Mouse (Mus musculus) stomach, embryonic 15.5 days (tissue): ENCODE measurements at regions not wholly inside any gene's neighbourhood (a gene's known extent, or its start where the extent isn't known, plus 50 kb on each side); places are given as distances from the start of the nearest gene placed in this dataset.
A peak's percentile ranks its signal among the peaks of the same experiment; 100 is the strongest.
"Not testable (repeated sequence)": the region's sequence is repeated elsewhere in the genome, so short reads cannot be mapped to it uniquely, and the experiment has no call there.

Experiments used
- ATAC-seq: fragments of 200-750 bp; cut with Nextera tagmentation; 2 replicates; pipeline ENCODE4 v1.8.0; 2017; ENCODE audit warnings: low read depth, moderate number of reproducible peaks, moderate TSS enrichment; ENCODE audit not compliant: insufficient read depth, low FRiP score
- H3K27ac ChIP-seq: fragments of 300-500 bp; sonication (generic); 2 replicates; pipeline ENCODE4 v1.5.1; 2015; ENCODE audit warnings: mild to moderate bottlenecking, inconsistent platforms
- H3K27me3 ChIP-seq: fragments of 300-500 bp; sonication (generic); replicated peaks from 2 replicates; pipeline ENCODE4 v1.6.1; 2015; ENCODE audit warnings: inconsistent platforms
- H3K36me3 ChIP-seq: fragments of 300-500 bp; sonication (generic); 2 replicates; pipeline ENCODE4 v1.6.1; 2015; ENCODE audit warnings: inconsistent platforms
- H3K4me1 ChIP-seq: fragments of 300-500 bp; sonication (generic); 2 replicates; pipeline ENCODE4 v1.6.1; 2015; ENCODE audit warnings: inconsistent platforms
- H3K4me2 ChIP-seq: fragments of 300-500 bp; sonication (generic); 2 replicates; pipeline ENCODE4 v1.6.1; 2015; ENCODE audit warnings: mild to moderate bottlenecking, inconsistent platforms
- H3K4me3 ChIP-seq: fragments of 300-500 bp; sonication (generic); replicated peaks from 2 replicates; pipeline ENCODE4 v1.5.1; 2015; ENCODE audit warnings: inconsistent platforms
- H3K9ac ChIP-seq: fragments of 300-500 bp; sonication (generic); 2 replicates; pipeline ENCODE4 v1.6.1; 2015; ENCODE audit warnings: inconsistent platforms
- H3K9me3 ChIP-seq: fragments of 300-500 bp; sonication (generic); 2 replicates; pipeline ENCODE4 v1.6.1; 2016; ENCODE audit warnings: inconsistent platforms
- WGBS: fragments of 180-500 bp; shearing (Covaris S2); methylation state at CpG from one replicate; pipeline ENCODE4 v1.1.7; 2015; 5-methylcytosine and 5-hydroxymethylcytosine counted together

DNA sequence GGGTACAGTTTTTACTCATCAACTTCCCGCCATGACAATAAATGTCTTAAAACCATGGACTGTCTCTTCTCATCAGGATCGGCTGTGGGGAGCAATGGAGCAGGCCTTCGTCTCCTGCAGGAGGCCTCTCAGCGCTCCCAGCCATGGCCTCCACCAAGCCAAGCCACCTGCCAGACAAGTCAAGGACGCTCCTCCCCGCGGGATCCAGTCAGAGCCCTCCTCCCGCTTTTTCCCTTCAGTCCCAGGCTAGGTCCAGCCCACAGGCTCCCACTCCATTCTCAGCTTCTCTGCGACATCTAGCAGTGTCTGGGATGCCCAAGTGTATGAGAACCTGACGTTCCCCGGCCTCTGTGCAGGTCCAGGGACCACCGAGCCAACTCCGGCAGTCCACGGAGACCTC, 90.2 kb downstream of the Enc1 start:
- no peak overlapping the region for H3K9ac ChIP-seq
- H3K9me3 ChIP-seq: no peaks in the 10 kb centered on the region
- no peak for ATAC-seq
- no peak overlapping the region for H3K27ac ChIP-seq
- no peaks in the 10 kb centered on the region for H3K36me3 ChIP-seq
- H3K4me2 ChIP-seq: no peak overlapping the region
- no peaks in the 10 kb centered on the region for H3K27me3 ChIP-seq
- H3K4me1 ChIP-seq: no peaks in the 10 kb centered on the region
- H3K4me3 ChIP-seq: no peak overlapping the region
- WGBS: 85% methylated on average over 14 of the region's 14 CpGs

DNA sequence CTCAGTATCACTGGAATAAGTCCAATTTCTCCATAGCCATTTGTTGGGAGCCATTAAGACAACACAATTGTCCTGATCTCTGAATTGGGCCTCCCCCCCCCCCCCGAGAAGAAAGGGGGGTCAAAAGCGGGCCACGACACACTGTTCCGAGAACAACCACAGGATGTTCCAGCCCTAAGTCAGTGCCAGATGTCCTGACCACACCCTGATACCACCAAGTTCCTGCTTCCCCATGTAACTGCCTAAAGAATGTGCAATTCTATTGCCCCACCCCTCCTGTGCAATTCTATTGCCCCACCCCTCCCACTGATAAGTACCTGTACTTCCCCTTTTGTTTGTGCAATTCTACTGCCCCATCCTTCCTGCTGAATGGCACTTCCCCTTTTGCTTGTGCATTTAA, 80.4 kb downstream of the Enc1 start:
- WGBS: 85% methylated on average over 4 of the region's 4 CpGs
- not testable (repeated sequence) for H3K4me2 ChIP-seq

DNA sequence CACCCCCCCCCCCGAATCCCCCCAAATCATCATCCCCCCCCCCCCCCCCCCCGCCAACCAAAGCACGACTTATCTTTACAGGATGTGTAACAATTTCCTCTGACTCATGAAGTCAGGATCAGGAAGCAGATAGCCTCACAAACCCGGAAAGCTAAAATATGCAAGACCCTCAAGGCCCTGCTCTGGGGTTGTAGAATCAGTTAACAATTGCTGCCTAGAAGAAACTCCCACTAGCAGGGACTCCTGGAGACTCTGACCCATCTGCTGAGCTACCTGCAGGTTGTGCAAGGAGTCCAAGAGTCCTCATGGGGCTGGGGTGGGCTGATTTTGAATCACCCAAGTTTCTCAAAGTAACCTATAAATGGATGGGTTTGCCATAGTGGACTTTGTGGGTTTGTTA, 79.9 kb downstream of the Enc1 start:
- Histone ChIP-seq H3K4me3 (no peak overlapping the region), H3K27me3 (no peaks in the 10 kb centered on the region), H3K9me3 (no peaks in the 10 kb centered on the region), H3K27ac (no peak overlapping the region), H3K4me1 (no peaks in the 10 kb centered on the region), H3K36me3 (no peaks in the 10 kb centered on the region), H3K4me2 (no peak overlapping the region), H3K9ac (no peak overlapping the region)
- WGBS: 40% methylated on average over 2 of the region's 4 CpGs
- no peak for ATAC-seq

More for the DNA sequence above, 80.4 kb downstream of the Enc1 start:
- not testable (repeated sequence) for ATAC-seq, H3K27ac ChIP-seq, H3K4me1 ChIP-seq, H3K27me3 ChIP-seq, H3K9ac ChIP-seq, H3K9me3 ChIP-seq, H3K36me3 ChIP-seq, H3K4me3 ChIP-seq

DNA sequence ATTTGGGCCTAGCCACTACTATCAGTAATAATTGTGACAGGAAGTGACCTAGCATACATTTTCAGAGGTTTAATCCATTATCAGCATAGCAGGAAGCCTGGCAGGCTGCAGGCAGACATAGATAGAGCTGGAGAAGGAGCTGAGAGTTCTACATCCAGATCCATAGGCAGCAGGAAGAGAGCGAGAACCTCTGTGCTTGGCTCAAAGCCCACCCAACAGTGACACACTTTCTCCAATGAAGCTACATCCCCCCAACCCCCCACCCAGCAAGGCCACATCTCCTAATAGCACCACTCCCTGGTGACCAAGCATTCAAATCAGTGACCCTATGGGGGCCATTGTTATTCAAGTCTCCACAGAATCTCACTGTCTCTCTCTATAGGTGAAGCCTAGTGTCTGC, 79.4 kb downstream of the Enc1 start:
- H3K4me3 ChIP-seq: no peak overlapping the region
- H3K27ac ChIP-seq: no peak overlapping the region

DNA sequence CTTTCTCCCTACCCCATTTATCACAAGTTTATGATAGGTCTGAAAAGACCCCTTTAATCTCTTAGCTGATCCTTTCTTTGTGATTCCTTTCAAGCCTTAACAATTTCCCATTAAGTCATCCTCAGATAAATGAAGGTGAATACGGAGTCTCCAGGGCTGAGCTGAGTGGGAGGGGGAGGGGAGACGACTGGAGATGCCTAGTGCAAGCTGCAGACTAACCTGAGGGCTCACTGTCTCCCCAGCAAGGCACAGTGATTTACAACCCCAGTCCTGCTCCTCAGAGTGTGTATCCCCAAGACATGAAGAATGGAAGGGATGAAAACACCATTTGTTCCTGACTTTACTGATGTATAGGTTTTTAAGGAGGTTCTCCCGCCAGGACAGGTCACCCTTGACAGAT, 76.7 kb downstream of the Enc1 start:
- H3K4me1 ChIP-seq: 0 out of 2 replicates have a peak, but pooled peaks cover 3% of the 10 kb centered on the region
- ATAC-seq: no peak
- no peak overlapping the region for H3K4me3 ChIP-seq
- H3K9ac ChIP-seq: no peak overlapping the region
- no peaks in the 10 kb centered on the region for H3K36me3 ChIP-seq
- no peak overlapping the region for H3K27ac ChIP-seq
- no peak overlapping the region for H3K4me2 ChIP-seq
- 17% methylated on average over 3 of the region's 3 CpGs for WGBS
- H3K27me3 ChIP-seq: no peaks in the 10 kb centered on the region
- no peaks in the 10 kb centered on the region for H3K9me3 ChIP-seq

More for the DNA sequence above, 79.4 kb downstream of the Enc1 start:
- H3K9me3 ChIP-seq: no peaks in the 10 kb centered on the region
- 79% methylated on average over 1 of the region's 1 CpGs for WGBS
- no peaks in the 10 kb centered on the region for H3K27me3 ChIP-seq
- no peaks in the 10 kb centered on the region for H3K4me1 ChIP-seq
- H3K36me3 ChIP-seq: no peaks in the 10 kb centered on the region
- no peak overlapping the region for H3K4me2 ChIP-seq
- no peak for ATAC-seq
- H3K9ac ChIP-seq: no peak overlapping the region

DNA sequence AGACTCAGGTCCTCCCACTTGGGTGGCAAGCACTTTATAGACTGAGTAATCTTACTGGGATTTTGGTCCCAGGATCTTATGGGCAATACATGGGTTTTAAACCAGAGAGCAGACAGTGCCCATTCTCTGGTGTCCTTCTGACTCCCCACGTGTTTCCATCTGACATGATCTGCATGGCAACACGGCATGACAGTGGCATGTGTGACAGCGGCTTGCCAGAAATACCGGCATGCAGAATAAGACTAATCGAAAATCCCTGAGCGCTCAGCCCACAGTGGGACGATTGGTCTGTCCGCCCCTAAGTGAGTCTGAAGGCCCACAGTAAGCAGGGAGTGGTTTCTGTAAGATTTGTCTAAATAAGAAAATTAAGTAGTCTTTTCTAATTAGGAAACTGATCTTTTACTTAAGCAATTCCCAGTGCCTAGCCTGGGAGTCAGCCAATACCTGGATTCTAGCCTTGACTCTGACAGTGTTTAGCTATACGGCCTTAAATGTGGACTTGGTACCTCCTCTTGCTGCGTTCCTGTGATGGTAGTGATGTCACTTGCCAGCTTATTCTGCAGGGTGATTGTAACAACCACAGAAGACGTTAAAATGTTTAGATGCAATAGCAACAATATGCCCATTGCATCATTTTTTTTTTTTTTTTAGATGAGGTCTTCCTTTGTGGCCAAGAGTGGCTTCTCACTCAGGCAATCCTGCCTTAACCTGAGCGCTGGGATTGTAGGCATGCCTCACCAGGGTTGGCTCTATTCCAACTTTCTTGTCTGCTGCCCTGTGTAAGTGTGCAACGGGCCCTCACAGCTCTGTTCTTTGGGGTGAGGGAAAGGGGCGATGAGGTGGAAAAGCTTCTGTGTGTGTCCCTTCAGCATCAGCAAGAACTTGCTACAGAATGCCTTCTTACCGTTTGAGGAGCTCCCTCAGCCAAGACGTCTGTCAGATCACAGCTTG, 71.8 kb downstream of the Enc1 start:
- Histone ChIP-seq H3K4me3 (no peak overlapping the region), H3K4me1 (peaks cover 15% of the 10 kb centered on the region), H3K4me2 (no peak overlapping the region), H3K27me3 (no peaks in the 10 kb centered on the region), H3K9ac (no peak overlapping the region), H3K27ac (no peak overlapping the region), H3K9me3 (no peaks in the 10 kb centered on the region), H3K36me3 (no peaks in the 10 kb centered on the region)
- WGBS: 74% methylated on average over 16 of the region's 16 CpGs
- no peak for ATAC-seq

DNA sequence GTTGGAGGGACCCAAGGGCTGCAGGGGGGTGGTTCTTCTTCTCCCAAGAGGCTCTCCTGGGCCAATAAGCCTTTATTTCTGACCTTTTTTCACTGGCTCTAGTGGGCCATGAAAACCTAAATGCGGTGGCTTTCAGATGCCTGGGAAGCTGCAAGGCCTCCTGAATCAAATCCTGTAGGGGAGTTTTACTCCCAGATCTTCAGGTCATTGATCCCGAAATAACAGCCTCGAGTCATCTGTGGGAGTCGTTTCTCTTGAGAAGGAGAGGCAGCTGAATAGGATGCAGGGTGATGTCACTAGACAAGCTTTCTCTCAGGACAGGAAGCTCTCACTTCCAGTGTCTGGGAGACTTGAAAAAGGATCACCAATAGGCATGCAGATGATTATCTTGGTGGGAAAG, 70.4 kb downstream of the Enc1 start:
- H3K9me3 ChIP-seq: no peaks in the 10 kb centered on the region
- H3K4me2 ChIP-seq: no peak overlapping the region
- 29% methylated on average over 4 of the region's 4 CpGs for WGBS
- no peak for ATAC-seq
- peak overlapping the region; percentile 66; the same call in 1 of the 2 replicates for H3K27ac ChIP-seq
- H3K4me3 ChIP-seq: no peak overlapping the region
- H3K4me1 ChIP-seq: peaks cover 15% of the 10 kb centered on the region
- no peaks in the 10 kb centered on the region for H3K36me3 ChIP-seq
- H3K9ac ChIP-seq: no peak overlapping the region
- no peaks in the 10 kb centered on the region for H3K27me3 ChIP-seq

DNA sequence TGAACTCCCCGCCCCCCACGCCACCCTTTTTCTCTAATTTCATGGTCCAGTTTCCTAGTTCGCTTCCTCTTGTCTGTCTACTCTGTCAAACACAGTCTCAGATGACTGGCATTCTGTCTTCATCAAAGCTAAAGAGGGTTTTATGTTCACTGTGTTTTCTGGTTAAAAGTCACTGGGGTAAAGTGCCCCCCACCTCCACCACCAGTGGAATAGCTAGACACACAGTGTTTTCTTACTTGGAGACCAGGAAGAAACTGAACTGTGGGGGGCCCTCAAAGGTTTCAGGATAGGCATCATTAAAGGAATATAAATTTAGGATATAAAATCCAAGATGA, 69.9 kb downstream of the Enc1 start:
- WGBS: 56% methylated on average over 3 of the region's 3 CpGs
- no peak for ATAC-seq
- peak overlapping the region; percentile 66 for H3K27ac ChIP-seq
- H3K4me3 ChIP-seq: no peak overlapping the region
- no peaks in the 10 kb centered on the region for H3K36me3 ChIP-seq
- peaks cover 15% of the 10 kb centered on the region for H3K4me1 ChIP-seq
- no peaks in the 10 kb centered on the region for H3K9me3 ChIP-seq
- no peak overlapping the region for H3K4me2 ChIP-seq
- H3K27me3 ChIP-seq: no peaks in the 10 kb centered on the region
- no peak overlapping the region for H3K9ac ChIP-seq

DNA sequence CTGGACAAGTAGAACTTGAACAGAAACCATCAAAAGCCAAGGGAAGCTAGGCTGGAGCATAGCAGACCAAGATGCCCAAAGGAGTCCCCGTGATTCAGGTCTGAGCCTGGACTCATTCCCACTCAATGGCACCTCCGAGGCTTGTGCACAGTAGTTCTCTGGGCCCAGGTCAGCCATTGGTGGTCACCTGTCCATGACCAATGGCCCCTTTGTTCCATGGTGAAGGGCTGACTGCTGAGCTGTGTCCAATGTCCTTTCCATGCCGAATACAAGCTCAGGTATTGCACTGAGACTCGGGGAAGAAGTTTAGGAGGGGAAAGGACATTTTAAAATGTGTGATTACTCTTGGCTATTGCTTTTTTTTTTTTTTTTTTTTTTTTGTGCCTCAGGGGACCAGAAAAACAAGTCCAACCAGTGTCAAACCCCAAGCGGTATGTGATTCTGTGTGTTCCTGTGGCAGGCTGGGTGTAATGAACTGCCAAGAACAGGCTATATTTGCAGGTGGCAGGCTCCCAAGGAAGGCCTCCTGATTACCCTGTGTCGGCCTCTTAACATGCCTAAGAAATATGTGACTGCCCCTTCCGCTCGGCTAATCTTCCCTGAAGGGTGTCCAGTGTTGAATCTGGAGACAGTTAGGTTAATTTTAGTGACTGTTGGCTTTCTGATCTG, 69.4 kb downstream of the Enc1 start:
- Histone ChIP-seq H3K4me3 (no peak overlapping the region), H3K4me2 (no peak overlapping the region), H3K27me3 (no peaks in the 10 kb centered on the region), H3K4me1 (peaks cover 15% of the 10 kb centered on the region), H3K9me3 (no peaks in the 10 kb centered on the region), H3K9ac (no peak overlapping the region), H3K27ac (peak overlapping the region; percentile 66), H3K36me3 (no peaks in the 10 kb centered on the region)
- 57% methylated on average over 8 of the region's 8 CpGs for WGBS
- ATAC-seq: peak; percentile 80

DNA sequence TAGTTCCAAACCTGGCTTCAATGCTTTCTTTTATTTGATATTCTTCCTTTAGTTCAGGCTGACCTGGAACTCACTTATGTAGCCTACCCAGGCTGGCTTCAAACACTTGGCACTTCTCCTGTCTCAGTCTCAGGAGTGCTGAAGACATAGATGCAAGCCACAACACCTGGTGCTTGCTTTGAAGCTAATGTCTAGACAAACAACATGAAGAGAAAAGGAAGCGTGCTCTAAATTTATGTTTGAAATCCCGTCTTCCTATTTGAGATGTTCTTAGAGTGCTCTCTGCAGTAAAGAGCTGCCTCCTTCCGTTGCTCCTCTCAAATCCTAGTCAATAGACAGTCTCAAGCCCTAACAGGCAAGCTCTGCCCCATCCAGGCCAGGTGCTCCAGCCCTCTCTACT, 68.5 kb downstream of the Enc1 start:
- no peaks in the 10 kb centered on the region for H3K27me3 ChIP-seq
- ATAC-seq: no peak
- no peaks in the 10 kb centered on the region for H3K9me3 ChIP-seq
- WGBS: 51% methylated on average over 3 of the region's 3 CpGs
- no peak overlapping the region for H3K4me3 ChIP-seq
- H3K4me2 ChIP-seq: no peak overlapping the region
- H3K27ac ChIP-seq: peak overlapping the region; percentile 66; the same call in 1 of the 2 replicates
- no peak overlapping the region for H3K9ac ChIP-seq
- no peaks in the 10 kb centered on the region for H3K36me3 ChIP-seq
- H3K4me1 ChIP-seq: peaks cover 15% of the 10 kb centered on the region

DNA sequence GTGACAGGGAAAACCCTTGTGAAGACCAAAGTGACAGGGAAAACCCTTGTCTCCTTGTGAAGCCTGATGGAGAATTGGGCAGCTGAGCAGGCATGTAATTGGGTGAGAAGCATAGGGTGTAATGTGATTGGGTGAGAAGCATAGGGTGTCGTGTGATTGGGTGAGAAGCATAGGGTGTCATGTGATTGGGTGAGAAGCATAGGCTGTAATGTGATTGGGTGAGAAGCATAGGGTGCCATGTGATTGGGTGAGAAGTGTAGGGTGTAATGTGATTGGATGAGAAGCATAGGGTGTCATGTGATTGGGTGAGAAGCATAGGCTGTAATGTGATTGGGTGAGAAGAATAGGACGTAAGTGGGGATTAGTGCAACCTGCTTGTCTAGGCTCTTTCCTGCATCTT, 67.5 kb downstream of the Enc1 start:
- 92% methylated on average over 2 of the region's 2 CpGs for WGBS
- H3K36me3 ChIP-seq: no peaks in the 10 kb centered on the region
- no peaks in the 10 kb centered on the region for H3K9me3 ChIP-seq
- no peak overlapping the region for H3K4me2 ChIP-seq
- H3K4me3 ChIP-seq: no peak overlapping the region
- H3K4me1 ChIP-seq: peaks cover 15% of the 10 kb centered on the region
- no peak overlapping the region for H3K27ac ChIP-seq
- no peak overlapping the region for H3K9ac ChIP-seq
- H3K27me3 ChIP-seq: no peaks in the 10 kb centered on the region
- ATAC-seq: no peak
